Mouse (Mus musculus) 3134 (cell line): Measurements from ENCODE around the gene Defb36.

Source experiments
- DNase-seq: peaks from one replicate; pipeline ENCODE4 v3.0.0-alpha.2; 2011; ENCODE audit warnings: low spot score; ENCODE audit not compliant: insufficient read length; ENCODE audit errors: extremely low read depth

Defb36 gene

GRCm38 (mm10) chr2:152604057-152604456, at the start of gene Defb36:
TSS of gene Defb36 (plus strand) at chr2:152604327.
- no peak for DNase-seq

- no peak for DNase-seq
Observed at GRCm38 (mm10) chr2:152556655-152557054, 47.5 kb upstream of the Defb36 start.

GRCm38 (mm10) chr2:152569038-152569437, 35.1 kb upstream of the Defb36 start, which contains the start of gene Gm17416:
TSS of gene Gm17416 (plus strand) at chr2:152569338.
- DNase-seq, result no peak

- no peak for DNase-seq
Observed at GRCm38 (mm10) chr2:152569881-152570280, 34.2 kb upstream of the Defb36 start.

- DNase-seq, result no peak
Observed at GRCm38 (mm10) chr2:152570313-152570712, 33.8 kb upstream of the Defb36 start.

- DNase-seq, result no peak
Observed at GRCm38 (mm10) chr2:152572114-152572794, 31.9 kb upstream of the Defb36 start, which contains the start of gene Defb21. TSS of gene Defb21 (plus strand) at chr2:152572744.

GRCm38 (mm10) chr2:152573484-152573883, 30.6 kb upstream of the Defb36 start:
- DNase-seq, result no peak

GRCm38 (mm10) chr2:152580107-152580506, 24.0 kb upstream of the Defb36 start, which contains the start of gene Defb19:
TSS of gene Defb19 (minus strand) at chr2:152580312.
- DNase-seq, result no peak

GRCm38 (mm10) chr2:152580612-152581011, 23.5 kb upstream of the Defb36 start:
- no peak for DNase-seq

GRCm38 (mm10) chr2:152586926-152587560, 17.1 kb upstream of the Defb36 start:
- DNase-seq, result no peak

GRCm38 (mm10) chr2:152588450-152588849, 15.7 kb upstream of the Defb36 start:
- DNase-seq, result no peak

GRCm38 (mm10) chr2:152589021-152589420, 15.1 kb upstream of the Defb36 start:
- no peak for DNase-seq

GRCm38 (mm10) chr2:152599299-152599698, 4.8 kb upstream of the Defb36 start, which contains the start of gene Defb45:
TSS of gene Defb45 (minus strand) at chr2:152599399.
- no peak for DNase-seq

- DNase-seq, result no peak
Observed at GRCm38 (mm10) chr2:152600076-152600475, 4.1 kb upstream of the Defb36 start.

GRCm38 (mm10) chr2:152601275-152601960, 2.7 kb upstream of the Defb36 start:
- no peak for DNase-seq

- DNase-seq, result no peak
Observed at GRCm38 (mm10) chr2:152607746-152608145, 3.6 kb downstream of the Defb36 start.

GRCm38 (mm10) chr2:152608719-152609118, 4.6 kb downstream of the Defb36 start:
- DNase-seq, result no peak

- no peak for DNase-seq
Observed at GRCm38 (mm10) chr2:152612193-152612592, 8.1 kb downstream of the Defb36 start.

GRCm38 (mm10) chr2:152615563-152615962, 11.4 kb downstream of the Defb36 start:
- DNase-seq, result peak; percentile 29

- DNase-seq, result no peak
Observed at GRCm38 (mm10) chr2:152616470-152616869, 12.3 kb downstream of the Defb36 start.

- no peak for DNase-seq
Observed at GRCm38 (mm10) chr2:152617374-152617773, 13.2 kb downstream of the Defb36 start.
